Mouse (Mus musculus): ENCODE results near the gene Enox1. TPM values are rescaled to one million over a fixed set of nuclear protein-coding genes. Genes with fewer than 3 reads are reported as not detected.

Gene Enox1
- polyA plus RNA-seq, 1 experiment, result 0.30 TPM

DNA sequence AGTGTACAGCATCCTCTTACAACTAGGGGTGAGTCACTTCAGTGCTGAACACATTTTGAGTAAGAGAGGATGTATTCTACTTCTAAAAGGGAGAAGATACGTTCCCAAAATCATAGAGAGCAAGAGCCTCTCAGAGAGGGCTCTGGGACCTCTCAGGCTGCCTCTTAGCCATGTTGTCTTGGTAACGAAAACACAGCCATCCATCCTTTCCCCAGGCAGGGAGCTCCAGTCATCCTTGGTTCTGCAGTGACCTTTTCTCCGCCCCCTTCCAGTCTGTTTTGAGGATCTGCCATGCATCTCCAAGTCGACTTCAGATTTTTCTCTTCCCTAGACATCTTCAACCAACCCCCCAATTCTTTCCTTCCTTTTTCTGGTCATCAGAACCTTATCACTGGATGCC is 127.4 kb downstream of the Enox1 start:
- H3K4me1 ChIP-seq (ENCODE audit: control insufficient read depth, insufficient read depth, insufficient read length, low read length), result no peaks in the 10 kb centered on the region
- no peak overlapping the region for H3K4me3 ChIP-seq (ENCODE audit: low read depth, low read length)
- no peak overlapping the region for H3K27ac ChIP-seq (ENCODE audit: insufficient read depth, low read depth, low read length)
- H3K27me3 ChIP-seq (ENCODE audit: control insufficient read depth, insufficient read depth, low read length), result no peaks in the 10 kb centered on the region
- WGBS, result 63% methylated on average over 4 of the region's 4 CpGs
- no peaks in the 10 kb centered on the region for H3K36me3 ChIP-seq (ENCODE audit: control insufficient read depth, insufficient read depth, low read length)
- TF ChIP-seq POLR2A (IDR thresholded peaks at IDR 0.05; ENCODE audit: low read depth, low read length) (no peak), CTCF (IDR thresholded peaks at IDR 0.05; ENCODE audit: extremely low read depth, insufficient read length, insufficient replicate concordance, low read depth, low read length) (no peak)

DNA sequence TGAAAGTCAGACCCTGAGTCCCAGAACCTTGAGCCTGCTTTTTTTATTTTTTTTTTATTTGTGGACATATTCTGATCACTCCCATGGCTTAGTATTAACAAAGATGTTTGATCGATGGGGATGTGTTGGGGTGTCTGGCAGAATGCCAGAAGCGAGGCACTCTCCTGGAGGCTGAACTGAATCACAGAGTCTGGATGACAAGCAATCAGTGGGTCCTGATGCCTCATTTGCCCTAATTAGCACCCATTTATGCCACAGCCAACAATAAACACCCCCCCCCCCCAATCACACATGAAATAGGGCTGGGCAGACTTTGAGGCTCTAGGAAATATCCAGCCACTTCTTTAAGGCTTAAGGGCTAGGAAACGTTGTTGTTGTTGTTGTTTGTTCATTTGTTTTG is 128.9 kb downstream of the Enox1 start:
- no peaks in the 10 kb centered on the region for H3K4me1 ChIP-seq (ENCODE audit: control insufficient read depth, insufficient read depth, insufficient read length, low read length)
- H3K27me3 ChIP-seq (ENCODE audit: control insufficient read depth, insufficient read depth, low read length), result no peaks in the 10 kb centered on the region
- H3K36me3 ChIP-seq (ENCODE audit: control insufficient read depth, insufficient read depth, low read length), result no peaks in the 10 kb centered on the region
- no peak for TF ChIP-seq CTCF (IDR thresholded peaks at IDR 0.05; ENCODE audit: extremely low read depth, insufficient read length, insufficient replicate concordance, low read depth, low read length)
- no peak for TF ChIP-seq POLR2A (IDR thresholded peaks at IDR 0.05; ENCODE audit: low read depth, low read length)
- 77% methylated on average over 3 of the region's 3 CpGs for WGBS
- no peak overlapping the region for H3K4me3 ChIP-seq (ENCODE audit: low read depth, low read length)
- H3K27ac ChIP-seq (ENCODE audit: insufficient read depth, low read depth, low read length), result no peak overlapping the region

- Histone ChIP-seq H3K27me3 (ENCODE audit: control insufficient read depth, insufficient read depth, low read length) (no peaks in the 10 kb centered on the region), H3K4me3 (ENCODE audit: low read depth, low read length) (no peak overlapping the region), H3K4me1 (ENCODE audit: control insufficient read depth, insufficient read depth, insufficient read length, low read length) (no peaks in the 10 kb centered on the region), H3K36me3 (ENCODE audit: control insufficient read depth, insufficient read depth, low read length) (no peaks in the 10 kb centered on the region), H3K27ac (ENCODE audit: insufficient read depth, low read depth, low read length) (no peak overlapping the region)
- TF ChIP-seq POLR2A (IDR thresholded peaks at IDR 0.05; ENCODE audit: low read depth, low read length) (no peak), CTCF (IDR thresholded peaks at IDR 0.05; ENCODE audit: extremely low read depth, insufficient read length, insufficient replicate concordance, low read depth, low read length) (no peak)
- WGBS, result 89% methylated on average over 5 of the region's 5 CpGs
These were observed 135.2 kb downstream of the Enox1 start for GRCm38 (mm10) chr14:77291756-77292155.

GRCm38 (mm10) chr14:77297039-77297438 is 140.5 kb downstream of the Enox1 start:
- Histone ChIP-seq H3K27ac (ENCODE audit: insufficient read depth, low read depth, low read length) (no peak overlapping the region), H3K27me3 (ENCODE audit: control insufficient read depth, insufficient read depth, low read length) (no peaks in the 10 kb centered on the region), H3K4me3 (ENCODE audit: low read depth, low read length) (no peak overlapping the region), H3K4me1 (ENCODE audit: control insufficient read depth, insufficient read depth, insufficient read length, low read length) (no peaks in the 10 kb centered on the region), H3K36me3 (ENCODE audit: control insufficient read depth, insufficient read depth, low read length) (no peaks in the 10 kb centered on the region)
- WGBS, result 71% methylated on average over 4 of the region's 4 CpGs
- TF ChIP-seq POLR2A (IDR thresholded peaks at IDR 0.05; ENCODE audit: low read depth, low read length) (no peak), CTCF (IDR thresholded peaks at IDR 0.05; ENCODE audit: extremely low read depth, insufficient read length, insufficient replicate concordance, low read depth, low read length) (no peak)

GRCm38 (mm10) chr14:77298327-77298726 is 141.8 kb downstream of the Enox1 start:
- Histone ChIP-seq H3K4me1 (ENCODE audit: control insufficient read depth, insufficient read depth, insufficient read length, low read length) (no peaks in the 10 kb centered on the region), H3K36me3 (ENCODE audit: control insufficient read depth, insufficient read depth, low read length) (no peaks in the 10 kb centered on the region), H3K4me3 (ENCODE audit: low read depth, low read length) (no peak overlapping the region), H3K27me3 (ENCODE audit: control insufficient read depth, insufficient read depth, low read length) (no peaks in the 10 kb centered on the region), H3K27ac (ENCODE audit: insufficient read depth, low read depth, low read length) (no peak overlapping the region)
- WGBS, result 87% methylated on average over 3 of the region's 3 CpGs
- TF ChIP-seq CTCF (IDR thresholded peaks at IDR 0.05; ENCODE audit: extremely low read depth, insufficient read length, insufficient replicate concordance, low read depth, low read length) (no peak), POLR2A (IDR thresholded peaks at IDR 0.05; ENCODE audit: low read depth, low read length) (no peak)

- H3K4me3 ChIP-seq (ENCODE audit: low read depth, low read length), result no peak overlapping the region
- TF ChIP-seq POLR2A (IDR thresholded peaks at IDR 0.05; ENCODE audit: low read depth, low read length) (no peak), CTCF (IDR thresholded peaks at IDR 0.05; ENCODE audit: extremely low read depth, insufficient read length, insufficient replicate concordance, low read depth, low read length) (no peak)
- H3K4me1 ChIP-seq (ENCODE audit: control insufficient read depth, insufficient read depth, insufficient read length, low read length), result no peaks in the 10 kb centered on the region
- no peaks in the 10 kb centered on the region for H3K27me3 ChIP-seq (ENCODE audit: control insufficient read depth, insufficient read depth, low read length)
- no peaks in the 10 kb centered on the region for H3K36me3 ChIP-seq (ENCODE audit: control insufficient read depth, insufficient read depth, low read length)
- WGBS, result 66% methylated on average over 3 of the region's 3 CpGs
- H3K27ac ChIP-seq (ENCODE audit: insufficient read depth, low read depth, low read length), result no peak overlapping the region
These were observed 153.0 kb downstream of the Enox1 start for GRCm38 (mm10) chr14:77309571-77309970.

DNA sequence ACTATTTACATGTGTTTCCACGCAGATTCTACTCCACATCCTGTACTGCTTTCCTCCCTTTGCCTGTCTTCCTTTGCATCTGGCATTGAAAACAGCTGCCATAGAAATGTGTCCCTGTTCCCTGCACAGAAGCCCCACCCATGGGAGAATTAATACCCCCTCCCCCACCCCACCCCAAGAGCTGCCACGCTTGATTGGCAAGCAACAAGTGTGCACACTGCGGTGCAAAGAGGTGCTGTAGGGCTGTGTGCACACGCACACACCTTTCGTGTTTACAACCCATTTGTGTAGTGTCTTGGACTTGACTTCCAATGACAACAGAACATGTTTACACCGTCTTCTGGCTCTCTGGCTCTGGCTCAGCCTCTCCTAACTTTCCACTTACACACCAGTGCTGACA is 154.9 kb downstream of the Enox1 start:
- TF ChIP-seq CTCF (IDR thresholded peaks at IDR 0.05; ENCODE audit: extremely low read depth, insufficient read length, insufficient replicate concordance, low read depth, low read length) (no peak), POLR2A (IDR thresholded peaks at IDR 0.05; ENCODE audit: low read depth, low read length) (no peak)
- no peak overlapping the region for H3K27ac ChIP-seq (ENCODE audit: insufficient read depth, low read depth, low read length)
- 70% methylated on average over 6 of the region's 6 CpGs for WGBS
- no peaks in the 10 kb centered on the region for H3K27me3 ChIP-seq (ENCODE audit: control insufficient read depth, insufficient read depth, low read length)
- no peaks in the 10 kb centered on the region for H3K4me1 ChIP-seq (ENCODE audit: control insufficient read depth, insufficient read depth, insufficient read length, low read length)
- no peak overlapping the region for H3K4me3 ChIP-seq (ENCODE audit: low read depth, low read length)
- no peaks in the 10 kb centered on the region for H3K36me3 ChIP-seq (ENCODE audit: control insufficient read depth, insufficient read depth, low read length)

GRCm38 (mm10) chr14:77319396-77319795 is 162.8 kb downstream of the Enox1 start:
- WGBS, result 85% methylated on average over 7 of the region's 7 CpGs
- no peaks in the 10 kb centered on the region for H3K4me1 ChIP-seq (ENCODE audit: control insufficient read depth, insufficient read depth, insufficient read length, low read length)

More at GRCm38 (mm10) chr14:77319396-77319795, 162.8 kb downstream of the Enox1 start:
- TF ChIP-seq POLR2A (IDR thresholded peaks at IDR 0.05; ENCODE audit: low read depth, low read length) (no peak), CTCF (IDR thresholded peaks at IDR 0.05; ENCODE audit: extremely low read depth, insufficient read length, insufficient replicate concordance, low read depth, low read length) (no peak)
- H3K36me3 ChIP-seq (ENCODE audit: control insufficient read depth, insufficient read depth, low read length), result no peaks in the 10 kb centered on the region
- no peak overlapping the region for H3K27ac ChIP-seq (ENCODE audit: insufficient read depth, low read depth, low read length)
- no peaks in the 10 kb centered on the region for H3K27me3 ChIP-seq (ENCODE audit: control insufficient read depth, insufficient read depth, low read length)
- H3K4me3 ChIP-seq (ENCODE audit: low read depth, low read length), result no peak overlapping the region
